Mouse (Mus musculus) ES-Bruce4 (cell line): ENCODE results near the gene Hdgfl2. TPM values are rescaled to one million over a fixed set of nuclear protein-coding genes. Genes with fewer than 3 reads are reported as not detected.
A peak's percentile ranks its signal among the peaks of the same experiment; 100 is the strongest.

Source experiments
- H3K27ac ChIP-seq: 2 replicates; pipeline ENCODE4 v1.5.1; 2012; ENCODE audit warnings: low read length, inconsistent platforms; ENCODE audit not compliant: insufficient read depth
- H3K27me3 ChIP-seq: 2 replicates; pipeline ENCODE4 v1.6.1; 2012; ENCODE audit warnings: mild to moderate bottlenecking, low read length, inconsistent platforms; ENCODE audit not compliant: control insufficient read depth, poor library complexity, insufficient read depth, severe bottlenecking
- H3K36me3 ChIP-seq: 2 replicates; pipeline ENCODE4 v1.6.1; 2012; ENCODE audit warnings: inconsistent platforms, mild to moderate bottlenecking, low read length, moderate library complexity; ENCODE audit not compliant: control insufficient read depth, poor library complexity, insufficient read depth, severe bottlenecking
- H3K4me1 ChIP-seq: one replicate; pipeline ENCODE4 v1.8.1; 2011; ENCODE audit warnings: low read length; ENCODE audit not compliant: control insufficient read depth, insufficient read depth
- H3K4me3 ChIP-seq: 2 replicates; pipeline ENCODE4 v1.5.1; 2011; ENCODE audit warnings: low read depth, mild to moderate bottlenecking, low read length
- H3K9ac ChIP-seq: 2 replicates; pipeline ENCODE4 v1.6.1; 2012; ENCODE audit warnings: low read depth, mild to moderate bottlenecking, inconsistent platforms; ENCODE audit not compliant: poor library complexity, severe bottlenecking
- H3K9me3 ChIP-seq: replicated peaks from 2 replicates; pipeline ENCODE4 v1.6.1; 2012; ENCODE audit warnings: mild to moderate bottlenecking, low read length, inconsistent platforms; ENCODE audit not compliant: control insufficient read depth, poor library complexity, insufficient read depth, severe bottlenecking
- CTCF ChIP-seq: IDR thresholded peaks from one replicate; pipeline ENCODE4 v1.8.1; 2011; ENCODE audit warnings: low read depth, low read length
- EP300 ChIP-seq: IDR thresholded peaks from 2 replicates; pipeline ENCODE4 v1.6.1; 2011; ENCODE audit warnings: low read depth, low read length; ENCODE audit not compliant: insufficient read depth
- POLR2A ChIP-seq: IDR thresholded peaks from one replicate; pipeline ENCODE4 v1.8.1; 2011; ENCODE audit warnings: low read length; ENCODE audit not compliant: insufficient read depth
- polyA plus RNA-seq: library from polyadenylated mRNA; stranded (reverse); fragments of >200 nt; gene quantifications from 2 replicates; pipeline ENCODE4 v1.2.4, GENCODE M21; 2011; ENCODE audit warnings: low read depth; ENCODE audit not compliant: missing spikeins, insufficient read depth, insufficient read length

Gene Hdgfl2
- polyA plus RNA-seq, 1 experiment: 77.5 TPM

- H3K36me3 ChIP-seq: peaks cover 7% of the 10 kb centered on the region; the same call in 1 of the 2 replicates
- no peaks in the 10 kb centered on the region for H3K9me3 ChIP-seq
- H3K4me3 ChIP-seq: no peak overlapping the region
- no peak overlapping the region for H3K27ac ChIP-seq
- no peaks in the 10 kb centered on the region for H3K27me3 ChIP-seq
- TF ChIP-seq EP300: no peak
- no peak for TF ChIP-seq CTCF
- peaks cover 2% of the 10 kb centered on the region for H3K4me1 ChIP-seq
- H3K9ac ChIP-seq: no peak overlapping the region
These were observed 46.6 kb upstream of the Hdgfl2 start for GRCm38 (mm10) chr17:56032831-56033230.

- Histone ChIP-seq H3K36me3 (peaks cover 7% of the 10 kb centered on the region; the same call in 1 of the 2 replicates), H3K4me3 (no peak overlapping the region), H3K9ac (no peak overlapping the region), H3K9me3 (no peaks in the 10 kb centered on the region), H3K27me3 (no peaks in the 10 kb centered on the region), H3K27ac (no peak overlapping the region), H3K4me1 (peaks cover 2% of the 10 kb centered on the region)
- TF ChIP-seq EP300 (no peak), CTCF (no peak), POLR2A (no peak)
These were observed 45.3 kb upstream of the Hdgfl2 start for GRCm38 (mm10) chr17:56034040-56034725.

- peaks cover 7% of the 10 kb centered on the region; the same call in 1 of the 2 replicates for H3K36me3 ChIP-seq
- TF ChIP-seq EP300 (no peak), POLR2A (no peak), CTCF (no peak)
- no peak overlapping the region for H3K4me3 ChIP-seq
- H3K4me1 ChIP-seq: peaks cover 2% of the 10 kb centered on the region
- no peaks in the 10 kb centered on the region for H3K9me3 ChIP-seq
- H3K9ac ChIP-seq: no peak overlapping the region
- H3K27me3 ChIP-seq: no peaks in the 10 kb centered on the region
- no peak overlapping the region for H3K27ac ChIP-seq
These were observed 44.7 kb upstream of the Hdgfl2 start for GRCm38 (mm10) chr17:56034726-56035100.

GRCm38 (mm10) chr17:56035216-56035615 lies 44.2 kb upstream of the Hdgfl2 start:
- Histone ChIP-seq H3K4me3 (no peak overlapping the region), H3K9ac (peak overlapping the region; percentile 94), H3K27me3 (no peaks in the 10 kb centered on the region), H3K4me1 (peaks cover 2% of the 10 kb centered on the region), H3K9me3 (no peaks in the 10 kb centered on the region), H3K36me3 (peaks cover 7% of the 10 kb centered on the region; the same call in 1 of the 2 replicates), H3K27ac (no peak overlapping the region)
- TF ChIP-seq CTCF: no peak
- TF ChIP-seq POLR2A: no peak
- no peak for TF ChIP-seq EP300

GRCm38 (mm10) chr17:56036176-56036900 lies 43.1 kb upstream of the Hdgfl2 start, which contains the start of gene Sh3gl1:
TSS of gene Sh3gl1 (minus strand) at chr17:56036635.
- peak within 1 kb of the TSS; percentile 83 for H3K4me3 ChIP-seq
- H3K9ac ChIP-seq: peak within 1 kb of the TSS; percentile 94
- peak within 1 kb of the TSS; percentile 16 for H3K27ac ChIP-seq
- H3K27me3 ChIP-seq: no peaks in the 10 kb centered on the region
- peak; percentile 37 for TF ChIP-seq POLR2A
- TF ChIP-seq EP300: peak; percentile 75; the same call in 1 of the 2 replicates
- TF ChIP-seq CTCF: peak; percentile 99
- no peaks in the 10 kb centered on the region for H3K9me3 ChIP-seq
- peaks cover 7% of the 10 kb centered on the region; the same call in 1 of the 2 replicates for H3K36me3 ChIP-seq
- peaks cover 2% of the 10 kb centered on the region for H3K4me1 ChIP-seq

- H3K4me3 ChIP-seq: peak overlapping the region; percentile 66
- TF ChIP-seq POLR2A (no peak), CTCF (no peak), EP300 (no peak)
- peaks cover 7% of the 10 kb centered on the region; the same call in 1 of the 2 replicates for H3K36me3 ChIP-seq
- peak overlapping the region; percentile 1; the same call in 1 of the 2 replicates for H3K27ac ChIP-seq
- H3K27me3 ChIP-seq: no peaks in the 10 kb centered on the region
- H3K4me1 ChIP-seq: peaks cover 3% of the 10 kb centered on the region
- H3K9ac ChIP-seq: peak overlapping the region; percentile 55
- H3K9me3 ChIP-seq: no peaks in the 10 kb centered on the region
These were observed 42.5 kb upstream of the Hdgfl2 start for GRCm38 (mm10) chr17:56036901-56037287.
